Mouse (Mus musculus) kidney, adult 2 months (tissue): ENCODE results near the gene Cubn.

Experiments
- CTCF ChIP-seq: fragments of 200-500 bp; conservative IDR thresholded peaks from 2 replicates; pipeline ENCODE4 v1.5.1; 2011; ENCODE audit warnings: low read depth, mild to moderate bottlenecking, control low read depth, low read length, moderate library complexity, mixed read lengths; ENCODE audit not compliant: insufficient read depth, insufficient read length
- POLR2A ChIP-seq: fragments of 200-500 bp; IDR thresholded peaks from one replicate; pipeline ENCODE4 v1.6.1; 2011; ENCODE audit warnings: low read depth, low read length, control low read depth

DNA sequence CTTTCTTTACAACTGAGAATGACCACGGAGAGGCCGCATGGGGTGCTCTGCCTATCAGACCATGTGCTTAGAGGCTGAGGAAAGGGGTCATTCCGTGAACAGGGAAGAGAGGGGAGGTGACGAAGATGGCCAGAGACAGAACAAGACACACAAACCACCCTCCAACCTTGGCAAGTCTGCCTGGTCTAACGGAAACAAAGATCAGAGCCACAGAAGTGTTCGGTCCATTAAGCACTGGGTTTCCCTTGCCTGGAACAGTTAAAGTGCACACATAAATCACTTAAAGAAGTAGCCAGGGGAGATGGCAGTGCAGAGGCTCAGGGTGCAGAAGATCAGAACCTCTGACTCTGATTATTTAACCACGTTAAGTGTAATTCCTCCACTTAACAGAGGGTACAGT is 257.7 kb downstream of the Cubn start:
- TF ChIP-seq POLR2A = no peak
- no peak for TF ChIP-seq CTCF
